Mouse (Mus musculus): ENCODE data around the gene Arhgef40. TPM values are rescaled to one million over a fixed set of nuclear protein-coding genes. Genes with fewer than 3 reads are reported as not detected.

Arhgef40 gene
- polyA plus RNA-seq, 1 experiment from 2014 or later: 45.8 TPM

- H3K4me3 ChIP-seq (ENCODE audit: low read length): peak overlapping the region; percentile 70
- peak; percentile 43; the same call in 1 of the 2 replicates for ATAC-seq (replicated peaks; ENCODE audit: extremely low read depth, insufficient read depth, low FRiP score)
- H3K27ac ChIP-seq (ENCODE audit: low read length): peak overlapping the region; percentile 99
- H3K4me1 ChIP-seq (ENCODE audit: control insufficient read depth, insufficient read depth, low read length): peaks cover 45% of the 10 kb centered on the region
- no peaks in the 10 kb centered on the region for H3K9me3 ChIP-seq (replicated peaks; ENCODE audit: control insufficient read depth, low read length)
- peak overlapping the region; percentile 79 for H3K9ac ChIP-seq (ENCODE audit: low read length)
- H3K36me3 ChIP-seq (ENCODE audit: control insufficient read depth, insufficient read depth): 0 out of 2 replicates have a peak, but pooled peaks cover 8% of the 10 kb centered on the region
- peak overlapping the region; percentile 74 for H3K4me2 ChIP-seq (ENCODE audit: low read depth, low read length)
- under 1% methylated on average over 21 of the region's 24 CpGs for WGBS
- H3K27me3 ChIP-seq (ENCODE audit: control insufficient read depth, insufficient read depth, low read length): no peaks in the 10 kb centered on the region
These were observed 29.3 kb downstream of the Arhgef40 start for GRCm38 (mm10) chr14:52013771-52014219.

GRCm38 (mm10) chr14:52014271-52014760 is 29.8 kb downstream of the Arhgef40 start:
- WGBS: 3% methylated on average over 14 of the region's 80 CpGs

GRCm38 (mm10) chr14:52014761-52015311 is 30.3 kb downstream of the Arhgef40 start:
- H3K27ac ChIP-seq (ENCODE audit: low read length): peak overlapping the region; percentile 99

More at GRCm38 (mm10) chr14:52014271-52014760, 29.8 kb downstream of the Arhgef40 start:
- H3K27ac ChIP-seq (ENCODE audit: low read length): peak overlapping the region; percentile 99
- 0 out of 2 replicates have a peak, but pooled peaks cover 4% of the 10 kb centered on the region for H3K36me3 ChIP-seq (ENCODE audit: control insufficient read depth, insufficient read depth)
- peak overlapping the region; percentile 70 for H3K4me3 ChIP-seq (ENCODE audit: low read length)
- no peaks in the 10 kb centered on the region for H3K9me3 ChIP-seq (replicated peaks; ENCODE audit: control insufficient read depth, low read length)
- peak overlapping the region; percentile 74 for H3K4me2 ChIP-seq (ENCODE audit: low read depth, low read length)
- peak overlapping the region; percentile 79 for H3K9ac ChIP-seq (ENCODE audit: low read length)
- peak; percentile 45 for ATAC-seq (replicated peaks; ENCODE audit: extremely low read depth, insufficient read depth, low FRiP score)
- no peaks in the 10 kb centered on the region for H3K27me3 ChIP-seq (ENCODE audit: control insufficient read depth, insufficient read depth, low read length)
- H3K4me1 ChIP-seq (ENCODE audit: control insufficient read depth, insufficient read depth, low read length): peaks cover 49% of the 10 kb centered on the region

GRCm38 (mm10) chr14:52015445-52016100 is 31.1 kb downstream of the Arhgef40 start, which contains the start of gene Tmem253:
Tmem253 (plus strand) TSS chr14:52015658.
- ATAC-seq (replicated peaks; ENCODE audit: extremely low read depth, insufficient read depth, low FRiP score): no peak
- Histone ChIP-seq H3K4me2 (ENCODE audit: low read depth, low read length) (peak within 1 kb of the TSS; percentile 74), H3K4me1 (ENCODE audit: control insufficient read depth, insufficient read depth, low read length) (peaks cover 41% of the 10 kb centered on the region), H3K9me3 (replicated peaks; ENCODE audit: control insufficient read depth, low read length) (no peaks in the 10 kb centered on the region), H3K27me3 (ENCODE audit: control insufficient read depth, insufficient read depth, low read length) (no peaks in the 10 kb centered on the region), H3K27ac (ENCODE audit: low read length) (peak within 1 kb of the TSS; percentile 99), H3K36me3 (ENCODE audit: control insufficient read depth, insufficient read depth) (no peaks in the 10 kb centered on the region), H3K9ac (ENCODE audit: low read length) (peak within 1 kb of the TSS; percentile 79), H3K4me3 (ENCODE audit: low read length) (peak within 1 kb of the TSS; percentile 70)
- WGBS: 23% methylated on average over 6 of the region's 6 CpGs

More at GRCm38 (mm10) chr14:52014761-52015311, 30.3 kb downstream of the Arhgef40 start:
- Histone ChIP-seq H3K27me3 (ENCODE audit: control insufficient read depth, insufficient read depth, low read length) (no peaks in the 10 kb centered on the region), H3K4me3 (ENCODE audit: low read length) (peak overlapping the region; percentile 70), H3K4me2 (ENCODE audit: low read depth, low read length) (peak overlapping the region; percentile 74), H3K36me3 (ENCODE audit: control insufficient read depth, insufficient read depth) (no peaks in the 10 kb centered on the region), H3K9me3 (replicated peaks; ENCODE audit: control insufficient read depth, low read length) (no peaks in the 10 kb centered on the region), H3K4me1 (ENCODE audit: control insufficient read depth, insufficient read depth, low read length) (peaks cover 48% of the 10 kb centered on the region), H3K9ac (ENCODE audit: low read length) (peak overlapping the region; percentile 79)
- WGBS: 2% methylated on average over 26 of the region's 28 CpGs
- peak; percentile 56 for ATAC-seq (replicated peaks; ENCODE audit: extremely low read depth, insufficient read depth, low FRiP score)

- Histone ChIP-seq H3K27me3 (ENCODE audit: control insufficient read depth, insufficient read depth, low read length) (no peaks in the 10 kb centered on the region), H3K9me3 (replicated peaks; ENCODE audit: control insufficient read depth, low read length) (no peaks in the 10 kb centered on the region), H3K27ac (ENCODE audit: low read length) (no peak overlapping the region), H3K4me2 (ENCODE audit: low read depth, low read length) (no peak overlapping the region), H3K4me1 (ENCODE audit: control insufficient read depth, insufficient read depth, low read length) (peaks cover 32% of the 10 kb centered on the region), H3K4me3 (ENCODE audit: low read length) (no peak overlapping the region), H3K36me3 (ENCODE audit: control insufficient read depth, insufficient read depth) (no peaks in the 10 kb centered on the region), H3K9ac (ENCODE audit: low read length) (no peak overlapping the region)
- 85% methylated on average over 13 of the region's 13 CpGs for WGBS
- no peak for ATAC-seq (replicated peaks; ENCODE audit: extremely low read depth, insufficient read depth, low FRiP score)
These were observed 32.3 kb downstream of the Arhgef40 start for GRCm38 (mm10) chr14:52016625-52017405.

- Histone ChIP-seq H3K27ac (ENCODE audit: low read length) (no peak overlapping the region), H3K9me3 (replicated peaks; ENCODE audit: control insufficient read depth, low read length) (no peaks in the 10 kb centered on the region), H3K27me3 (ENCODE audit: control insufficient read depth, insufficient read depth, low read length) (no peaks in the 10 kb centered on the region), H3K36me3 (ENCODE audit: control insufficient read depth, insufficient read depth) (no peaks in the 10 kb centered on the region), H3K4me2 (ENCODE audit: low read depth, low read length) (no peak overlapping the region), H3K4me1 (ENCODE audit: control insufficient read depth, insufficient read depth, low read length) (peaks cover 28% of the 10 kb centered on the region), H3K9ac (ENCODE audit: low read length) (no peak overlapping the region), H3K4me3 (ENCODE audit: low read length) (no peak overlapping the region)
- WGBS: 69% methylated on average over 4 of the region's 4 CpGs
- no peak for ATAC-seq (replicated peaks; ENCODE audit: extremely low read depth, insufficient read depth, low FRiP score)
These were observed 33.1 kb downstream of the Arhgef40 start for GRCm38 (mm10) chr14:52017662-52018061.

- H3K36me3 ChIP-seq (ENCODE audit: control insufficient read depth, insufficient read depth): no peaks in the 10 kb centered on the region
- ATAC-seq (replicated peaks; ENCODE audit: extremely low read depth, insufficient read depth, low FRiP score): no peak
- H3K4me1 ChIP-seq (ENCODE audit: control insufficient read depth, insufficient read depth, low read length): peaks cover 28% of the 10 kb centered on the region
- peak overlapping the region; percentile 100 for H3K27ac ChIP-seq (ENCODE audit: low read length)
- H3K9ac ChIP-seq (ENCODE audit: low read length): peak overlapping the region; percentile 92
- no peaks in the 10 kb centered on the region for H3K9me3 ChIP-seq (replicated peaks; ENCODE audit: control insufficient read depth, low read length)
- 85% methylated on average over 15 of the region's 15 CpGs for WGBS
- peak overlapping the region; percentile 68 for H3K4me2 ChIP-seq (ENCODE audit: low read depth, low read length)
- H3K27me3 ChIP-seq (ENCODE audit: control insufficient read depth, insufficient read depth, low read length): no peaks in the 10 kb centered on the region
- H3K4me3 ChIP-seq (ENCODE audit: low read length): peak overlapping the region; percentile 77
These were observed 33.9 kb downstream of the Arhgef40 start for GRCm38 (mm10) chr14:52018248-52019050.

- H3K9me3 ChIP-seq (replicated peaks; ENCODE audit: control insufficient read depth, low read length): no peaks in the 10 kb centered on the region
- peak overlapping the region; percentile 92 for H3K9ac ChIP-seq (ENCODE audit: low read length)
- peak; percentile 0; the same call in 1 of the 2 replicates for ATAC-seq (replicated peaks; ENCODE audit: extremely low read depth, insufficient read depth, low FRiP score)
- H3K4me2 ChIP-seq (ENCODE audit: low read depth, low read length): peak overlapping the region; percentile 68
- no peaks in the 10 kb centered on the region for H3K36me3 ChIP-seq (ENCODE audit: control insufficient read depth, insufficient read depth)
- H3K27me3 ChIP-seq (ENCODE audit: control insufficient read depth, insufficient read depth, low read length): no peaks in the 10 kb centered on the region
- peak overlapping the region; percentile 77 for H3K4me3 ChIP-seq (ENCODE audit: low read length)
- 27% methylated on average over 12 of the region's 12 CpGs for WGBS
- peak overlapping the region; percentile 100 for H3K27ac ChIP-seq (ENCODE audit: low read length)
- H3K4me1 ChIP-seq (ENCODE audit: control insufficient read depth, insufficient read depth, low read length): peaks cover 27% of the 10 kb centered on the region
These were observed 34.6 kb downstream of the Arhgef40 start for GRCm38 (mm10) chr14:52019051-52019589.

All from heart, embryonic 16.5 days (tissue).